Mouse (Mus musculus) myocyte (in vitro differentiated cells): ENCODE data around the gene Aftph. TPM values are rescaled to one million over a fixed set of nuclear protein-coding genes. Genes with fewer than 3 reads are reported as not detected.
A peak's percentile ranks its signal among the peaks of the same experiment; 100 is the strongest.

Experiments
- H3K27me3 ChIP-seq: one replicate; pipeline ENCODE4 v1.6.1; 2011; ENCODE audit not compliant: control insufficient read depth, insufficient read depth, insufficient read length
- H3K36me3 ChIP-seq: one replicate; pipeline ENCODE4 v1.6.1; 2011; ENCODE audit not compliant: control insufficient read depth, insufficient read depth
- H3K4me2 ChIP-seq: one replicate; pipeline ENCODE4 v1.6.1; 2011; ENCODE audit warnings: low read depth, control low read depth
- H3K4me3 ChIP-seq: one replicate; pipeline ENCODE4 v1.5.1; 2011; ENCODE audit warnings: mild to moderate bottlenecking, control low read depth, moderate library complexity
- H3K79me2 ChIP-seq: one replicate; pipeline ENCODE4 v1.6.1; 2011; ENCODE audit not compliant: control insufficient read depth, insufficient read depth
- H3ac ChIP-seq: one replicate; pipeline ENCODE4 v1.6.1; 2011; ENCODE audit not compliant: control insufficient read depth, insufficient read length
- CEBPB ChIP-seq: IDR thresholded peaks from 2 replicates; pipeline ENCODE4 v1.6.1; 2011; ENCODE audit warnings: mild to moderate bottlenecking, moderate library complexity; ENCODE audit not compliant: poor library complexity, insufficient read depth, severe bottlenecking
- E2F4 ChIP-seq: IDR thresholded peaks from one replicate; pipeline ENCODE4 v1.6.1; 2011; ENCODE audit warnings: mild to moderate bottlenecking, control low read depth, moderate library complexity; ENCODE audit not compliant: insufficient read depth
- MAX ChIP-seq: IDR thresholded peaks from one replicate; pipeline ENCODE4 v1.6.1; 2011; ENCODE audit warnings: low read depth, mild to moderate bottlenecking, control low read depth
- MYOD1 ChIP-seq, 3 experiments: IDR thresholded peaks; one replicate each; pipeline ENCODE4 v1.6.1; 2011; ENCODE audit warnings: control low read depth in 2 of 3, low read depth in 2 of 3, mild to moderate bottlenecking in 2 of 3, moderate library complexity in 1 of 3; ENCODE audit not compliant: insufficient read length in 2 of 3, control insufficient read depth in 1 of 3
- MYOG ChIP-seq, 3 experiments: IDR thresholded peaks; one replicate each; pipeline ENCODE4 v1.6.1; 2011; ENCODE audit warnings: control low read depth in 2 of 3, low read depth in 2 of 3, mild to moderate bottlenecking in 2 of 3; ENCODE audit not compliant: insufficient read length in 2 of 3, control insufficient read depth in 1 of 3, insufficient read depth in 1 of 3
- POLR2A ChIP-seq: IDR thresholded peaks from one replicate; pipeline ENCODE4 v1.6.1; 2011; ENCODE audit warnings: low read depth, mild to moderate bottlenecking, control low read depth, moderate library complexity; ENCODE audit not compliant: insufficient read length
- POLR2AphosphoS2 ChIP-seq: IDR thresholded peaks from one replicate; pipeline ENCODE4 v1.6.1; 2011; ENCODE audit warnings: low read depth, control low read depth; ENCODE audit not compliant: insufficient read length
- REST ChIP-seq: IDR thresholded peaks from one replicate; pipeline ENCODE4 v1.6.1; 2011; ENCODE audit warnings: mild to moderate bottlenecking, control low read depth, moderate library complexity; ENCODE audit not compliant: insufficient read depth, insufficient read length
- SRF ChIP-seq: IDR thresholded peaks from one replicate; pipeline ENCODE4 v1.6.1; 2011; ENCODE audit warnings: low read depth; ENCODE audit not compliant: control insufficient read depth, insufficient read length
- TCF12 ChIP-seq: IDR thresholded peaks from one replicate; pipeline ENCODE4 v1.6.1; 2011; ENCODE audit warnings: mild to moderate bottlenecking, control low read depth; ENCODE audit not compliant: poor library complexity, insufficient read depth, severe bottlenecking
- TCF3 ChIP-seq: IDR thresholded peaks from one replicate; pipeline ENCODE4 v1.6.1; 2011; ENCODE audit warnings: low read depth, control low read depth; ENCODE audit not compliant: insufficient read length
- USF1 ChIP-seq: IDR thresholded peaks from one replicate; pipeline ENCODE4 v1.6.1; 2011; ENCODE audit warnings: low read depth, mild to moderate bottlenecking, control low read depth, moderate library complexity
- polyA plus RNA-seq: library from polyadenylated mRNA; unstranded; fragments of >200 nt; fragmentation: generic; extraction: Trizol; gene quantifications from one replicate; pipeline ENCODE4 v1.2.1, GENCODE M21; 2012; ENCODE audit warnings: missing spikeins

Aftph gene
- polyA plus RNA-seq, 1 experiment = 7.6 TPM

DNA sequence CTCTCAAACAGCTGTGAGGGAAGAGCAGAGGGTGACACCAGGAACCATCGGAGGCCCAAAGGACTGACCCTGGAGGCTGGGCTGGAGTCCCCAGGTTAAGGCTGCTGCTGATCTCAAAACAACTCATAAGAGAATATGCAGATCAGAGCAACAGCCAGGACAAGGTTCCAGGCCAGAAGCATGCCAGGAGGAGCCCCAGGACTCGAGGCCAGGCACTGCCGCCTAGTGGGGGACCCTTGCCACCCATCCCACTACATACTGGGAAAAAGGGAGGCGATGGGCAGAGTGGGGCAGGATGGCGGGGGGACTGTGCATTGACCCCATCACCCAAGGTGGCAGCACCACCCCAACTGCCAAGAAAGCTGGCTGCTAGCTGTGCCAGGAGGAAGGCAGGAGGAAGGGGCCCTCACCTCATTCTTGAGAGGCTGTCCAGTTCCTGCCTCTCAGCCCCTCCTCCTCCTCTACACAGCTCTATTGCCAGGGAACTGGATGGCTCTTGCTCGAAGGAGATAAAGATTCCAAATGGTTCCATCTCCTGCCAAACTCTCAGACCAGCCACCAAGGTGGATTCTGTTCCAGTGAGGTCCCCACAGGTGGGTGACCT, 69.5 kb downstream of the Aftph start:
- no peaks in the 10 kb centered on the region for H3K79me2 ChIP-seq
- no peaks in the 10 kb centered on the region for H3K36me3 ChIP-seq
- H3K4me3 ChIP-seq = no peak overlapping the region
- TF ChIP-seq POLR2A (no peak), TCF3 (no peak), MYOG (IDR thresholded peaks at IDR 0.05; ENCODE audit: control insufficient read depth in 1 of 3, insufficient read depth in 1 of 3, insufficient read length in 2 of 3, low read depth in 2 of 3) (no peak), REST (no peak), TCF12 (no peak), E2F4 (no peak), MYOD1 (IDR thresholded peaks at IDR 0.05; ENCODE audit: control insufficient read depth in 1 of 3, insufficient read length in 2 of 3, low read depth in 2 of 3) (no peak), CEBPB (no peak), USF1 (no peak), MAX (no peak), POLR2AphosphoS2 (no peak), SRF (no peak)
- no peaks in the 10 kb centered on the region for H3K27me3 ChIP-seq
- no peak overlapping the region for H3K4me2 ChIP-seq
- H3ac ChIP-seq = no peak overlapping the region

DNA sequence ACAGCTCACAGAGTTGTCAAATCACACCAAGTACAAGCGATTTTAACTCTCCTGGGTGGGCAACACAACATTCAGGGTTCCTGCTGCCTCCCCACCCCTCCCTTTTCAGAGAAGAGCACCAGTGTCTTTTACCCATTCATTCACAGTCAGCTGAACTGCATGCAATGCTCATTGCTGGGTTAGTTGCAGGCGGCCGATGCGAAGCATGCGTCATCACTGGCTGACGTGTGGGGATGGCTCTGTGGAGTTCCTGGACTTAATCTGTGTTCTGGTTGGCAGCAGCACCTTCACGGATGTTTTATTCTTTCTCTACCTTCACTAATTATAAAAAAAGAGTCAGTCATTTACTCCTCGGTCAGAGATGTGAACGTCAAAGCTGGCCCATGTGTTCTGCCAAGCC, 76.5 kb downstream of the Aftph start:
- Histone ChIP-seq H3K36me3 (no peaks in the 10 kb centered on the region), H3K79me2 (no peaks in the 10 kb centered on the region), H3K4me3 (no peak overlapping the region), H3K27me3 (no peaks in the 10 kb centered on the region), H3K4me2 (no peak overlapping the region), H3ac (no peak overlapping the region)
- TF ChIP-seq TCF3 (no peak), USF1 (no peak), MYOG (IDR thresholded peaks at IDR 0.05; ENCODE audit: control insufficient read depth in 1 of 3, insufficient read depth in 1 of 3, insufficient read length in 2 of 3, low read depth in 2 of 3) (no peak), SRF (no peak), CEBPB (no peak), E2F4 (no peak), REST (no peak), POLR2A (no peak), TCF12 (no peak), POLR2AphosphoS2 (no peak), MAX (no peak), MYOD1 (IDR thresholded peaks at IDR 0.05; ENCODE audit: control insufficient read depth in 1 of 3, insufficient read length in 2 of 3, low read depth in 2 of 3) (no peak)

DNA sequence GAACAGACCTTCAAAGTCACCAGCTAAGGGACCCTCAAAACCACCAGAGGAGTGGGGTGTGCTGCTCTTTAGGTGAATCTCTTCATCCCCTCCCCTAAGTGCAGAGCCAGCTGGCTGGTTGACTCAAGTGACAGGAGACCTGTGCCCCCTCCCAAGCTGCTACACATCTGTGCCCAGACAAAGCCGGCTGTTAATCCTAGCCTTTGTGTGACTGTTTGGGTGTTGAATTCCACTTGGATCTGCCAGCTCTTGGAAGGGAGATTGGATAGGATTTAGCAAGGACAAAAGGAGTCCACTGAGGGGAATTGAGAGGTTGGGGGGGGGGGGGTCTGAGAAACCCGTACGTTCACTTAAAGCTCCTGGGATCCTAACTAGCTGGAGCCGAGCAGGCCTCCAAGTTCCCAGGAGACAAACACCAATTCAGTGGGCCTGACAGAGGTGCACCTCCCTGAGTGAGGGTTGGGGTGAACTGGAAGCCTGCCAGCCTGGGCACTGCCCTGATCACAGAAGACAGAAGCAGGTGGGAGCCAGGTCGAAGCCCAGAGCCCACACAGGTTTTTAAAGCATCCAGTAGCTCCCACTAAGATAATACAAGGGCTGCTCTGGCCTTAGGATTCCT, 77.7 kb downstream of the Aftph start:
- Histone ChIP-seq H3K4me3 (no peak overlapping the region), H3K36me3 (no peaks in the 10 kb centered on the region), H3K79me2 (no peaks in the 10 kb centered on the region), H3K27me3 (no peaks in the 10 kb centered on the region), H3K4me2 (no peak overlapping the region), H3ac (no peak overlapping the region)
- TF ChIP-seq SRF (no peak), TCF12 (no peak), POLR2AphosphoS2 (no peak), MAX (no peak), POLR2A (no peak), TCF3 (no peak), MYOD1 (IDR thresholded peaks at IDR 0.05; ENCODE audit: control insufficient read depth in 1 of 3, insufficient read length in 2 of 3, low read depth in 2 of 3) (peak in 1 of 3 experiments; percentile 3), E2F4 (no peak)

DNA sequence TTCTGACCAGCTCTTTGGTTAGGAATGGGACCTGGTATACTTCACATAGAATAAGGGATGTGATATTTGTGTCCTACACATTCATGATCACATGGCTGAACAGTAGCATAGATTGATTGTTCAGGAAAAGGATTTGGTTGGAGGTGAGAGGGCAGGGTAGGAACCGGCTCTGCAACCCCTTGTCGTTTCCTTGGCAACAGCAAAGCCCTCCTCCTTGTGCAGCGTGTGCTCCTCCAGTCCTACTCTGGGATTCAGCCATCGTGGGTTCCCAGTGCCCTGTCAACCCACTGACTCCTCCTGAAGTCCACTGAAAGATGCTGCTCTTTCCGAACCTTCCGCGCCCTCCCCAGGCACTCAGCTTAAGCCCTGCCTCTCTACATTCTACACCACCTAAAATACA, 78.6 kb downstream of the Aftph start:
- H3K79me2 ChIP-seq = no peaks in the 10 kb centered on the region
- no peak overlapping the region for H3K4me3 ChIP-seq
- TF ChIP-seq MAX (no peak), E2F4 (no peak), SRF (no peak), CEBPB (no peak), USF1 (no peak), TCF3 (no peak)
- H3K36me3 ChIP-seq = no peaks in the 10 kb centered on the region
- no peak overlapping the region for H3ac ChIP-seq
- no peak overlapping the region for H3K4me2 ChIP-seq
- no peaks in the 10 kb centered on the region for H3K27me3 ChIP-seq

DNA sequence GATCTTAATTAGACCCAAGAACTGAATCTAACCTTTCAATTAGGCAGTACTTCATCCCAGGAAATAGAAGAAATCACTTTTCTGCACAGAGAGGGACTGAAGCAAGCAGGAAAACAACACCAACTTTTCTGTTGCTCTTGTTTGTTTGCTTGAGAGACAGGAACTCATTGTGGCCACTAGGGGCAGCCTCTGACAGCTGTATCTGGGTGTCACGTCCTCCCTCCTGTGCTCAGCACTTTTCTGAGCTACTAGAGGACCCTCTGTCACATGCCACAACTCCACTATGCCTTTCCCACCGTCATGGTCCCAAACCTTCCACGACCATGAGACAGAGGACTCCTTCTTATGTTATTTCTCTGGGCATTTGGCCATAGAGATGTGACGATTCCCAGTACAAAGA, 79.7 kb downstream of the Aftph start:
- Histone ChIP-seq H3K27me3 (no peaks in the 10 kb centered on the region), H3K4me2 (no peak overlapping the region), H3K36me3 (no peaks in the 10 kb centered on the region), H3K4me3 (no peak overlapping the region), H3K79me2 (no peaks in the 10 kb centered on the region), H3ac (no peak overlapping the region)
- TF ChIP-seq MYOD1 (IDR thresholded peaks at IDR 0.05; ENCODE audit: control insufficient read depth in 1 of 3, insufficient read length in 2 of 3, low read depth in 2 of 3) (peak in 1 of 3 experiments; percentile 32), MYOG (IDR thresholded peaks at IDR 0.05; ENCODE audit: control insufficient read depth in 1 of 3, insufficient read depth in 1 of 3, insufficient read length in 2 of 3, low read depth in 2 of 3) (peak in 1 of 3 experiments; percentile 19), TCF12 (no peak), E2F4 (no peak), CEBPB (no peak)
